Mouse (Mus musculus): ENCODE data around the gene Itpr2.

Itpr2 gene

GRCm38 (mm10) chr6:146269291-146269690 lies 232.7 kb downstream of the Itpr2 start:
- no peak for DNase-seq (ENCODE audit: extremely low spot score)

- no peak for DNase-seq (ENCODE audit: extremely low spot score)
Measured at GRCm38 (mm10) chr6:146260674-146261376, 241.2 kb downstream of the Itpr2 start.

GRCm38 (mm10) chr6:146258751-146259150 lies 243.3 kb downstream of the Itpr2 start:
- no peak for DNase-seq (ENCODE audit: extremely low spot score)

- no peak for DNase-seq (ENCODE audit: extremely low spot score)
Measured at GRCm38 (mm10) chr6:146258261-146258660, 243.8 kb downstream of the Itpr2 start.

- DNase-seq (ENCODE audit: extremely low spot score) = no peak
Measured at GRCm38 (mm10) chr6:146256947-146257670, 244.9 kb downstream of the Itpr2 start.

- no peak for DNase-seq (ENCODE audit: extremely low spot score)
Measured at GRCm38 (mm10) chr6:146256401-146256800, 245.6 kb downstream of the Itpr2 start.

GRCm38 (mm10) chr6:146255656-146256055 lies 246.4 kb downstream of the Itpr2 start:
- DNase-seq (ENCODE audit: extremely low spot score) = no peak

GRCm38 (mm10) chr6:146254931-146255330 lies 247.1 kb downstream of the Itpr2 start:
- no peak for DNase-seq (ENCODE audit: extremely low spot score)

- DNase-seq (ENCODE audit: extremely low spot score) = no peak
Measured at GRCm38 (mm10) chr6:146254216-146254820, 247.7 kb downstream of the Itpr2 start.

GRCm38 (mm10) chr6:146249096-146249495 lies 252.9 kb downstream of the Itpr2 start:
- no peak for DNase-seq (ENCODE audit: extremely low spot score)

- no peak for DNase-seq (ENCODE audit: extremely low spot score)
Measured at GRCm38 (mm10) chr6:146248341-146248740, 253.7 kb downstream of the Itpr2 start.

GRCm38 (mm10) chr6:146247906-146248305 lies 254.1 kb downstream of the Itpr2 start:
- DNase-seq (ENCODE audit: extremely low spot score) = no peak

- no peak for DNase-seq (ENCODE audit: extremely low spot score)
Measured at GRCm38 (mm10) chr6:146246368-146246767, 255.7 kb downstream of the Itpr2 start.

- no peak for DNase-seq (ENCODE audit: extremely low spot score)
Measured at GRCm38 (mm10) chr6:146245888-146246287, 256.1 kb downstream of the Itpr2 start.

- no peak for DNase-seq (ENCODE audit: extremely low spot score)
Measured at GRCm38 (mm10) chr6:146243068-146243467, 259.0 kb downstream of the Itpr2 start.

- DNase-seq (ENCODE audit: extremely low spot score) = no peak
Measured at GRCm38 (mm10) chr6:146241336-146241735, 260.7 kb downstream of the Itpr2 start.

GRCm38 (mm10) chr6:146235165-146235564 lies 266.9 kb downstream of the Itpr2 start:
- no peak for DNase-seq (ENCODE audit: extremely low spot score)

- DNase-seq (ENCODE audit: extremely low spot score) = no peak
Measured at GRCm38 (mm10) chr6:146234417-146234816, 267.6 kb downstream of the Itpr2 start.

- DNase-seq (ENCODE audit: extremely low spot score) = no peak
Measured at GRCm38 (mm10) chr6:146230903-146231302, 271.1 kb downstream of the Itpr2 start.

- DNase-seq (ENCODE audit: extremely low spot score) = no peak
Measured at GRCm38 (mm10) chr6:146230373-146230788, 271.6 kb downstream of the Itpr2 start.

- DNase-seq (ENCODE audit: extremely low spot score) = no peak
Measured at GRCm38 (mm10) chr6:146229967-146230366, 272.1 kb downstream of the Itpr2 start.

- DNase-seq (ENCODE audit: extremely low spot score) = no peak
Measured at GRCm38 (mm10) chr6:146229519-146229918, 272.5 kb downstream of the Itpr2 start.

- no peak for DNase-seq (ENCODE audit: extremely low spot score)
Measured at GRCm38 (mm10) chr6:146228048-146228447, 274.0 kb downstream of the Itpr2 start.

Data from embryo, embryonic 9.5 days (tissue).